Mouse (Mus musculus): Measurements from ENCODE around the gene Gm5458.
"Not testable (repeated sequence)": the region's sequence is repeated elsewhere in the genome, so short reads cannot be mapped to it uniquely, and the experiment has no call there.

The Gm5458 gene

DNA sequence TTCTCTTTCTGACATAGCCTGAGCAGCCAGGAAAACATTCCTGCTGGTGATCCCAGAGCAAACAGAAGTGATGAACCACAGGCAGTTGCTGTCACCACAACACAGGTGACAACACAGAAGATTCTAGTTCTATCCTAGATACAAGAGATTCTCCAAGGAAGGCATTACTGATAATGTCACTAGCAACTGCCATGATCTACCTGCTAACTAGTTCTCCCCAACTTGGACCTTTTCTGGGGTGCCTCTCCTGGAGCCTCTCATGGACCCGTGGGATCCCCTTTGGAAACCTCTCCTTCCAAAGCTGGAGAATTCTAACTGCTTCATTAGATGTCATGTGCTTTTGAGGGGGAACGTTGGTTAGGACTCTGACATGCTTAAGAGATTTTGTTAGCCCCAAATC, at the start of gene Gm5458:
Gene Gm5458 (minus strand): TSS at position 101 of the 400 bp plus-strand sequence.
- CTCF ChIA-PET, result not testable (repeated sequence)

DNA sequence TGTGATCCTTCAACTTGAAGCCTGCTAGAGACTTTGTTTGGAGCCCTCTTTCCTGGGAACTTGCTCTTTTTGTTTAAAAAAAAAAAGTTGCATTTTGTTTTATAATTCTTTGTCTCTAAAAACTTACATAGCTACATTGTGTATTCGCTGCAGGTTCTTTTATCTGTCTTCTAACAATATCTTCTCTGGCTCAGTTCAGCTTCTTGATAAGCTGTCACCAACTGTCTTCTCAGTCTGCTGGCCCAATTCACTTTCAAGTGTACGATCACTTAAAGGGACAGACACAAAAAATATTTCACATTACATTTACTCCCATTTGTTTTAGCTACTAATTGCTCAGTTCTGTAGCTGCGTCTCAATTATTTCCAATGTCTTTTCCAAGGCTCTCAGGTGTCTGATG, 43.9 kb upstream of the Gm5458 start:
- CTCF ChIA-PET, result no interaction called here

- CTCF ChIA-PET, result interaction anchor here (0.6 kb wide), 1 partner anchor 1491 kb away, joined by 9 read pairs; no protein-coding TSS in a partner anchor
These were observed 17.3 kb downstream of the Gm5458 start, which contains the start of gene Gm2237 for GRCm38 (mm10) chr14:19584804-19585667. Gm2237 (minus strand) TSS chr14:19585135.

DNA sequence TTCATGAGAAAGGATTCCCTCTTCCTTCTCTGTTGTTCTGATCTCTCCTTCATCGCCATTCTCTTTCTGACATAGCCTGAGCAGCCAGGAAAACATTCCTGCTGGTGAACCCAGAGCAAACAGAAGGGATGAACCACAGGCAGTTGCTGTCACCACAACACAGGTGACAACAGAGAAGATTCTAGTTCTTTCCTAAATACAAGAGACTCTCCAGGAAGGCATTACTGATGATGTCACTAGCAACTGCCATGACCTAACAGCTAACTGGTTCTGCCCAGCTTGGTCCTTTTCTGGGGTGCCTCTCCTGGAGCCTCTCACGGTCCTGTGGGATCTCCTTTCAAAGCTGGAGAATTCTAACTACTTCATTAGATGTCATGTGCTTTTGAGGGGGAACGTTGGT, 52.5 kb downstream of the Gm5458 start, which contains the start of gene Gm2244:
Gene Gm2244 (minus strand): TSS at position 101 of the 400 bp plus-strand sequence.
- CTCF ChIA-PET, result not testable (repeated sequence)
